Mouse (Mus musculus) liver, embryonic 14.5 days (tissue): Measurements from ENCODE around the gene Pcp2. TPM values are rescaled to one million over a fixed set of nuclear protein-coding genes. Genes with fewer than 3 reads are reported as not detected.

ENCODE experiments used
- ATAC-seq: fragments of 200-750 bp; cut with Nextera tagmentation; 2 replicates; pipeline ENCODE4 v1.8.0; 2017; ENCODE audit warnings: moderate number of reproducible peaks, mild to moderate bottlenecking, moderate library complexity; ENCODE audit not compliant: insufficient read depth
- DNase-seq, 3 experiments: peaks; one replicate each; pipeline ENCODE4 v3.0.0-alpha.2; 2012 to 2013; ENCODE audit warnings: low read depth in 3 of 3, low spot score in 3 of 3
- H3K27ac ChIP-seq: fragments of 300-500 bp; sonication (generic); 2 replicates; pipeline ENCODE4 v1.5.1; 2014; ENCODE audit warnings: moderate library complexity, mild to moderate bottlenecking, control low read depth, inconsistent platforms
- H3K27me3 ChIP-seq: fragments of 300-500 bp; sonication (generic); 2 replicates; pipeline ENCODE4 v1.6.1; 2014; ENCODE audit warnings: mild to moderate bottlenecking, low read length, moderate library complexity; ENCODE audit not compliant: control insufficient read depth, insufficient read depth
- H3K36me3 ChIP-seq: fragments of 300-500 bp; sonication (generic); replicated peaks from 2 replicates; pipeline ENCODE4 v1.6.1; 2014; ENCODE audit warnings: low read depth; ENCODE audit not compliant: control insufficient read depth, insufficient read depth
- H3K4me1 ChIP-seq, 2 experiments: fragments of 200-500 bp in 1 of 2; fragments of 300-500 bp in 1 of 2; sonication (generic) in 1 of 2; replicated peaks; 2 replicates each; pipeline ENCODE4 v1.6.1; 2012 to 2014; ENCODE audit warnings: antibody characterized with exemption in 1 of 2, inconsistent platforms in 1 of 2, low read length in 1 of 2; ENCODE audit not compliant: control insufficient read depth in 2 of 2, insufficient read depth in 2 of 2
- H3K4me2 ChIP-seq: fragments of 300-500 bp; sonication (generic); 2 replicates; pipeline ENCODE4 v1.6.1; 2014; ENCODE audit warnings: low read depth, mild to moderate bottlenecking, control low read depth, moderate library complexity
- H3K4me3 ChIP-seq, 2 experiments: fragments of 200-500 bp in 1 of 2; fragments of 300-500 bp in 1 of 2; sonication (generic) in 1 of 2; 2 replicates each; pipeline ENCODE4 v1.5.1; 2012 to 2014; ENCODE audit warnings: low read depth in 2 of 2, low read length in 2 of 2, mild to moderate bottlenecking in 2 of 2, control low read depth in 1 of 2, inconsistent platforms in 1 of 2, moderate library complexity in 1 of 2; ENCODE audit not compliant: insufficient read depth in 1 of 2
- H3K9ac ChIP-seq: fragments of 300-500 bp; sonication (generic); replicated peaks from 2 replicates; pipeline ENCODE4 v1.6.1; 2014; ENCODE audit warnings: mild to moderate bottlenecking, control low read depth, moderate library complexity
- H3K9me3 ChIP-seq: fragments of 300-500 bp; sonication (generic); 2 replicates; pipeline ENCODE4 v1.6.1; 2016; ENCODE audit warnings: low read length, mixed read lengths; ENCODE audit not compliant: control insufficient read depth
- CTCF ChIP-seq: IDR thresholded peaks from 2 replicates; pipeline ENCODE4 v1.5.1; 2016; ENCODE audit warnings: antibody characterized with exemption, low read depth, control low read depth
- EP300 ChIP-seq: IDR thresholded peaks from 2 replicates; pipeline ENCODE4 v1.6.1; 2016; ENCODE audit warnings: antibody characterized with exemption, low read depth
- WGBS: fragments of 180-500 bp; shearing (Covaris S2); extraction: QIAGEN DNeasy Blood & Tissue Kit; methylation state at CpG from one replicate; pipeline ENCODE4 v1.1.7; 2014; ENCODE audit not compliant: insufficient replicate concordance; 5-methylcytosine and 5-hydroxymethylcytosine counted together
- polyA plus RNA-seq, 2 experiments: library from polyadenylated mRNA; depleted of rRNA in 1 of 2; stranded (reverse) in 1 of 2; unstranded in 1 of 2; fragments of >200 nt; fragmentation: Nextera tagmentation in 1 of 2; extraction: Ambion mirVana in 1 of 2; gene quantifications; 2 replicates each; pipeline versions ENCODE4 v1.2.1 to v1.2.3; 2012 to 2014

Gene Pcp2
- polyA plus RNA-seq, 2 experiments, result 0.19 TPM; not detected in 1

GRCm38 (mm10) chr8:3652845-3653244 is 27.5 kb upstream of the Pcp2 start:
- Histone ChIP-seq H3K9ac (no peak overlapping the region), H3K4me2 (no peak overlapping the region), H3K4me1 (peaks cover 0 to 5% of the 10 kb centered on the region in 2 experiments; a peak in 2 of 4 replicates), H3K27ac (no peak overlapping the region), H3K4me3 (no peak overlapping the region), H3K36me3 (no peaks in the 10 kb centered on the region), H3K27me3 (no peaks in the 10 kb centered on the region), H3K9me3 (no peaks in the 10 kb centered on the region)
- WGBS, result 25% methylated on average over 3 of the region's 3 CpGs
- no peak for ATAC-seq
- DNase-seq, result no peak
- TF ChIP-seq EP300 (no peak), CTCF (no peak)

- no peaks in the 10 kb centered on the region for H3K36me3 ChIP-seq
- ATAC-seq (no peak), DNase-seq (no peak)
- H3K27me3 ChIP-seq, result no peaks in the 10 kb centered on the region
- no peak overlapping the region for H3K4me2 ChIP-seq
- no peaks in the 10 kb centered on the region for H3K9me3 ChIP-seq
- no peak overlapping the region for H3K27ac ChIP-seq
- no peak overlapping the region for H3K4me3 ChIP-seq
- WGBS, result 16% methylated on average over 1 of the region's 1 CpGs
- no peak overlapping the region for H3K9ac ChIP-seq
- peaks cover 0 to 6% of the 10 kb centered on the region in 2 experiments; a peak in 2 of 4 replicates for H3K4me1 ChIP-seq
- no peak for TF ChIP-seq EP300
- TF ChIP-seq CTCF, result no peak
Observed at GRCm38 (mm10) chr8:3648990-3649389, 23.6 kb upstream of the Pcp2 start.

- WGBS, result 39% methylated on average over 2 of the region's 2 CpGs
- Histone ChIP-seq H3K27ac (no peak overlapping the region), H3K4me1 (peaks cover 0 to 6% of the 10 kb centered on the region in 2 experiments; a peak in 2 of 4 replicates), H3K36me3 (no peaks in the 10 kb centered on the region), H3K9me3 (no peaks in the 10 kb centered on the region), H3K4me2 (no peak overlapping the region), H3K27me3 (no peaks in the 10 kb centered on the region), H3K4me3 (no peak overlapping the region), H3K9ac (no peak overlapping the region)
- TF ChIP-seq CTCF (no peak), EP300 (no peak)
- no peak for DNase-seq
- ATAC-seq, result no peak
Observed at GRCm38 (mm10) chr8:3648268-3648667, 22.9 kb upstream of the Pcp2 start.

- DNase-seq (no peak), ATAC-seq (no peak)
- H3K27me3 ChIP-seq, result no peaks in the 10 kb centered on the region
- no peak overlapping the region for H3K27ac ChIP-seq
- no peak overlapping the region for H3K4me2 ChIP-seq
- WGBS, result 67% methylated on average over 4 of the region's 4 CpGs
- no peak overlapping the region for H3K4me3 ChIP-seq
- no peak for TF ChIP-seq EP300
- TF ChIP-seq CTCF, result no peak
- H3K36me3 ChIP-seq, result no peaks in the 10 kb centered on the region
- H3K9ac ChIP-seq, result no peak overlapping the region
- H3K9me3 ChIP-seq, result no peaks in the 10 kb centered on the region
- peaks cover 0 to 6% of the 10 kb centered on the region in 2 experiments; a peak in 2 of 4 replicates for H3K4me1 ChIP-seq
Observed at GRCm38 (mm10) chr8:3647561-3647960, 22.2 kb upstream of the Pcp2 start.

GRCm38 (mm10) chr8:3646824-3647531 is 21.6 kb upstream of the Pcp2 start:
- WGBS, result 62% methylated on average over 6 of the region's 6 CpGs
- no peaks in the 10 kb centered on the region for H3K9me3 ChIP-seq
- ATAC-seq (no peak), DNase-seq (no peak)
- peaks cover 0 to 6% of the 10 kb centered on the region in 2 experiments; a peak in 2 of 4 replicates for H3K4me1 ChIP-seq
- H3K4me2 ChIP-seq, result no peak overlapping the region
- TF ChIP-seq EP300 (no peak), CTCF (no peak)
- no peak overlapping the region for H3K9ac ChIP-seq
- H3K27me3 ChIP-seq, result no peaks in the 10 kb centered on the region
- no peak overlapping the region for H3K4me3 ChIP-seq
- H3K27ac ChIP-seq, result no peak overlapping the region
- no peaks in the 10 kb centered on the region for H3K36me3 ChIP-seq
